Mouse (Mus musculus) embryonic facial prominence, embryonic 12.5 days (tissue): ENCODE results near the gene Isoc2a. TPM values are rescaled to one million over a fixed set of nuclear protein-coding genes. Genes with fewer than 3 reads are reported as not detected.
A peak's percentile ranks its signal among the peaks of the same experiment; 100 is the strongest.

ENCODE experiments used
- ATAC-seq: fragments of 200-750 bp; cut with Nextera tagmentation; 2 replicates; pipeline ENCODE4 v1.8.0; 2017; ENCODE audit not compliant: insufficient number of reproducible peaks, insufficient read depth, low FRiP score, low TSS enrichment
- H3K27ac ChIP-seq: fragments of 300-500 bp; sonication (generic); 2 replicates; pipeline ENCODE4 v1.5.1; 2016; ENCODE audit warnings: mild to moderate bottlenecking
- H3K27me3 ChIP-seq: fragments of 300-500 bp; sonication (generic); 2 replicates; pipeline ENCODE4 v1.6.1; 2016; ENCODE audit warnings: mild to moderate bottlenecking, moderate library complexity
- H3K36me3 ChIP-seq: fragments of 300-500 bp; sonication (generic); 2 replicates; pipeline ENCODE4 v1.6.1; 2016; ENCODE audit warnings: mild to moderate bottlenecking
- H3K4me1 ChIP-seq: fragments of 300-500 bp; sonication (generic); 2 replicates; pipeline ENCODE4 v1.6.1; 2016
- H3K4me2 ChIP-seq: fragments of 300-500 bp; sonication (generic); replicated peaks from 2 replicates; pipeline ENCODE4 v1.6.1; 2016; ENCODE audit warnings: mild to moderate bottlenecking, moderate library complexity
- H3K4me3 ChIP-seq: fragments of 300-500 bp; sonication (generic); 2 replicates; pipeline ENCODE4 v1.5.1; 2016; ENCODE audit warnings: mild to moderate bottlenecking
- H3K9ac ChIP-seq: fragments of 300-500 bp; sonication (generic); 2 replicates; pipeline ENCODE4 v1.6.1; 2016; ENCODE audit warnings: mild to moderate bottlenecking, moderate library complexity
- H3K9me3 ChIP-seq: fragments of 300-500 bp; sonication (generic); 2 replicates; pipeline ENCODE4 v1.6.1; 2016; ENCODE audit warnings: mild to moderate bottlenecking, moderate library complexity
- WGBS: fragments of 180-500 bp; shearing (Covaris S2); methylation state at CpG from one replicate; pipeline ENCODE4 v1.1.7; 2016; 5-methylcytosine and 5-hydroxymethylcytosine counted together
- polyA plus RNA-seq: library from polyadenylated mRNA; unstranded; fragments of >200 nt; fragmentation: Nextera tagmentation; extraction: Ambion mirVana; gene quantifications from 2 replicates; pipeline ENCODE4 v1.2.1, GENCODE M21; 2016

The Isoc2a gene
- polyA plus RNA-seq, 1 experiment from 2014 or later, result 0.93 TPM

DNA sequence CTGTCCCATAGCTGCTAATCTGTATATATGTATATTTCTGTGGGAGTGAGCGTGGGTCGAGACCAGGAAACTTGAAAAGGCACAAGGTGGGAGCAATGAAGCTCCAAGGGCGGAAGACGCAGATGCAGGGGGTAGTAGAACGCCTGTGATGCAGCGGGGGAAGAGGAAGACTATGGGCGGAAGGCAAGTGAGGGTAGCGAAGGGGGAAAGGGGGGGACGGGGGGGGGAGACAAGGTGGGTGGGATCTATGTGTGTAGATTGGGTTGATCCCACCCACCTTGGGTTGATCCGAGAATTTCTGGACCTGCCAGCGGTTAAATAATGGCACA, 23.5 kb downstream of the Isoc2a start:
- Histone ChIP-seq H3K36me3 (no peaks in the 10 kb centered on the region), H3K4me3 (peak overlapping the region; percentile 28; the same call in 1 of the 2 replicates), H3K4me2 (peak overlapping the region; percentile 46), H3K9me3 (0 out of 2 replicates have a peak, but pooled peaks cover 4% of the 10 kb centered on the region), H3K27ac (no peak overlapping the region), H3K27me3 (peaks cover 19% of the 10 kb centered on the region), H3K9ac (no peak overlapping the region), H3K4me1 (no peaks in the 10 kb centered on the region)
- no peak for ATAC-seq
- 16% methylated on average over 11 of the region's 11 CpGs for WGBS

DNA sequence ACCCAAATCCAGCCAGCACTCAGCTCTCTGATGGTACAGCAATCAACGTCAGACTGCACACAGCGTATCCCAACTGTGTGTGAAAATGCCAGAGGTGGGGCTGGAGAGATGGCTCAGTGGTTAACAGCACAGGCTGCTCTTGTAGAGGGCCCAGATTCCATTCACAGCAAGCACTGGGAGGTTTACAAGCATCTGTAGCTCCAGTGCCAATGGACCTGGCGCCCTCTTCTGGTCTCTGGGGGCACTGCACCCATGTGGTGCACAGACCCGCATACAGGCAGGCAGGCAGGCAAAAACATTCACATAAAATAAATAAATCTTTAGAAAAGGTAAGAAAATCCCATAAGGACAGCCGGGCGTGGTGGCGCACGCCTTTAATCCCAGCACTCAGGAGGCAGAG, 24.2 kb downstream of the Isoc2a start:
- Histone ChIP-seq H3K4me1 (no peaks in the 10 kb centered on the region), H3K4me3 (no peak overlapping the region)

GRCm38 (mm10) chr7:4902404-4902803, 25.5 kb downstream of the Isoc2a start:
- no peak overlapping the region for H3K9ac ChIP-seq
- no peaks in the 10 kb centered on the region for H3K4me1 ChIP-seq
- no peak overlapping the region for H3K4me3 ChIP-seq
- 78% methylated on average over 9 of the region's 9 CpGs for WGBS
- H3K9me3 ChIP-seq, result 0 out of 2 replicates have a peak, but pooled peaks cover 4% of the 10 kb centered on the region
- no peak overlapping the region for H3K27ac ChIP-seq
- H3K36me3 ChIP-seq, result no peaks in the 10 kb centered on the region
- no peak for ATAC-seq
- peaks cover 19% of the 10 kb centered on the region for H3K27me3 ChIP-seq
- H3K4me2 ChIP-seq, result no peak overlapping the region

More for the DNA sequence above, 24.2 kb downstream of the Isoc2a start:
- H3K27me3 ChIP-seq, result peaks cover 19% of the 10 kb centered on the region
- H3K4me2 ChIP-seq, result no peak overlapping the region
- no peaks in the 10 kb centered on the region for H3K36me3 ChIP-seq
- WGBS, result 42% methylated on average over 8 of the region's 8 CpGs
- ATAC-seq, result no peak
- H3K9me3 ChIP-seq, result 0 out of 2 replicates have a peak, but pooled peaks cover 4% of the 10 kb centered on the region
- H3K9ac ChIP-seq, result no peak overlapping the region
- no peak overlapping the region for H3K27ac ChIP-seq

GRCm38 (mm10) chr7:4906466-4906950, 29.6 kb downstream of the Isoc2a start, which contains the start of gene Gm36210:
TSS of gene Gm36210 (minus strand) at chr7:4906516.
- no peak within 1 kb of the TSS for H3K27ac ChIP-seq
- H3K9ac ChIP-seq, result no peak within 1 kb of the TSS
- H3K9me3 ChIP-seq, result no peaks in the 10 kb centered on the region
- no peak for ATAC-seq
- H3K36me3 ChIP-seq, result no peaks in the 10 kb centered on the region
- H3K4me2 ChIP-seq, result no peak within 1 kb of the TSS
- no peaks in the 10 kb centered on the region for H3K4me1 ChIP-seq
- H3K27me3 ChIP-seq, result no peaks in the 10 kb centered on the region
- 60% methylated on average over 9 of the region's 10 CpGs for WGBS
- H3K4me3 ChIP-seq, result no peak within 1 kb of the TSS

GRCm38 (mm10) chr7:4911561-4911960, 34.6 kb downstream of the Isoc2a start:
- WGBS, result 32% methylated on average over 9 of the region's 9 CpGs
- no peak for ATAC-seq
- Histone ChIP-seq H3K4me1 (peaks cover 7% of the 10 kb centered on the region), H3K9ac (no peak overlapping the region), H3K4me3 (no peak overlapping the region), H3K27ac (no peak overlapping the region), H3K27me3 (no peaks in the 10 kb centered on the region), H3K36me3 (no peaks in the 10 kb centered on the region), H3K4me2 (no peak overlapping the region), H3K9me3 (no peaks in the 10 kb centered on the region)

DNA sequence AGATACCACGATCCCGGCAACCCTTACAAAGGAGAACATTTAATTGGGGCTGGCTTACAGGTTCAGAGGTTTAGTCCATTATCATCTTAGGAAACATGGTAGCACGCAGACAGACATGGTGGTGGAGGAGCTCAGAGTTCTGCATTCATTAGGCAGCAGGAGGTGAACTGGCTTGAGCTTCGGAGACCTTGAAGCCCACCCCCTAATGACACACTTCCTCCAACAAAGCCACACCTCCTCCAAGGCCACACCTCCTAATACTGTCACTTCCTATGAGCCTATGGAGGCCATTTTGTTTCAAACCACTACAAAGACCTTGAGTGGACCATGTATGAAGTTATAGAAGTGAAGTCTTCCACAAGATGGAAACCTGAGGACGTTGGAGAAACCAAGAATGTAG, 35.3 kb downstream of the Isoc2a start:
- no peaks in the 10 kb centered on the region for H3K9me3 ChIP-seq
- H3K36me3 ChIP-seq, result 0 out of 2 replicates have a peak, but pooled peaks cover 1% of the 10 kb centered on the region
- no peak overlapping the region for H3K9ac ChIP-seq
- ATAC-seq, result no peak
- H3K4me3 ChIP-seq, result no peak overlapping the region
- no peak overlapping the region for H3K27ac ChIP-seq
- 60% methylated on average over 5 of the region's 5 CpGs for WGBS
- peaks cover 14% of the 10 kb centered on the region for H3K4me1 ChIP-seq
- H3K4me2 ChIP-seq, result no peak overlapping the region
- no peaks in the 10 kb centered on the region for H3K27me3 ChIP-seq

- ATAC-seq, result peak; percentile 83
- H3K4me1 ChIP-seq, result peaks cover 16% of the 10 kb centered on the region
- no peaks in the 10 kb centered on the region for H3K9me3 ChIP-seq
- peak within 1 kb of the TSS; percentile 81 for H3K4me2 ChIP-seq
- peaks cover 29% of the 10 kb centered on the region for H3K36me3 ChIP-seq
- peak within 1 kb of the TSS; percentile 83 for H3K9ac ChIP-seq
- WGBS, result under 1% methylated on average over 52 of the region's 56 CpGs
- H3K27me3 ChIP-seq, result no peaks in the 10 kb centered on the region
- peak within 1 kb of the TSS; percentile 65 for H3K4me3 ChIP-seq
- H3K27ac ChIP-seq, result peak within 1 kb of the TSS; percentile 97
Observed at GRCm38 (mm10) chr7:4915007-4915665, 38.2 kb downstream of the Isoc2a start, which contains the start of gene Zfp628. TSS of gene Zfp628 (plus strand) at chr7:4915217.

GRCm38 (mm10) chr7:4915669-4916416, 38.9 kb downstream of the Isoc2a start:
- Histone ChIP-seq H3K27ac (peak overlapping the region; percentile 97), H3K9ac (peak overlapping the region; percentile 83), H3K36me3 (peaks cover 36% of the 10 kb centered on the region), H3K9me3 (no peaks in the 10 kb centered on the region), H3K4me2 (peak overlapping the region; percentile 81), H3K4me3 (peak overlapping the region; percentile 65), H3K4me1 (peaks cover 16% of the 10 kb centered on the region), H3K27me3 (no peaks in the 10 kb centered on the region)
- ATAC-seq, result no peak
- WGBS, result 21% methylated on average over 14 of the region's 14 CpGs

DNA sequence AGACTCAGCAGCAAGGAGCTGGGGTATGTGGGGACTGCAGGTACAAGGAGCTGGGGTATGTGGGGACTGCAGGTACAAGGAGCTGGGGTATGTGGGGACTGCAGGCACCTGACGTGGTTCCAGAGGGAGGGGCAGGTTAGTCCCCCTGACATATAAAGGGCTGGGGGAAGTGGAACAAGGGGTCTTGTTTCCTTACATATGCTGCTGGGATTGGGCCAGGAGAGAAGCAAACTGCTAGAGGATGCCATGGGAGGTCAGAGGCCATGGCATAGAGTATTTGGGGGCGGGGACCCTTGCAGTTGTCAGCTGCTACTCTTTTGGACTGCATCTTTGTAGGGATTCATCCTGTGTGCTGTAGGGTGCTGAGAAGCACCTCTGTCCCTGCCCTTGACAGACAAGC, 40.5 kb downstream of the Isoc2a start:
- H3K4me1 ChIP-seq, result peaks cover 30% of the 10 kb centered on the region
- no peaks in the 10 kb centered on the region for H3K9me3 ChIP-seq
- no peak overlapping the region for H3K4me2 ChIP-seq
- peaks cover 43% of the 10 kb centered on the region for H3K36me3 ChIP-seq
- no peaks in the 10 kb centered on the region for H3K27me3 ChIP-seq
- no peak overlapping the region for H3K9ac ChIP-seq
- no peak overlapping the region for H3K27ac ChIP-seq
- no peak for ATAC-seq
- H3K4me3 ChIP-seq, result no peak overlapping the region
- 88% methylated on average over 2 of the region's 2 CpGs for WGBS

GRCm38 (mm10) chr7:4918681-4919080, 41.7 kb downstream of the Isoc2a start:
- Histone ChIP-seq H3K36me3 (peaks cover 43% of the 10 kb centered on the region), H3K4me1 (peaks cover 42% of the 10 kb centered on the region), H3K9me3 (no peaks in the 10 kb centered on the region), H3K9ac (no peak overlapping the region), H3K27ac (no peak overlapping the region), H3K27me3 (no peaks in the 10 kb centered on the region), H3K4me2 (no peak overlapping the region), H3K4me3 (no peak overlapping the region)
- no peak for ATAC-seq
- WGBS, result 95% methylated on average over 15 of the region's 15 CpGs

GRCm38 (mm10) chr7:4919096-4919495, 42.1 kb downstream of the Isoc2a start:
- WGBS, result 80% methylated on average over 21 of the region's 21 CpGs
- Histone ChIP-seq H3K4me3 (no peak overlapping the region), H3K9ac (no peak overlapping the region), H3K27ac (no peak overlapping the region), H3K36me3 (peaks cover 43% of the 10 kb centered on the region), H3K27me3 (no peaks in the 10 kb centered on the region), H3K9me3 (no peaks in the 10 kb centered on the region), H3K4me1 (peaks cover 47% of the 10 kb centered on the region), H3K4me2 (no peak overlapping the region)
- ATAC-seq, result no peak

DNA sequence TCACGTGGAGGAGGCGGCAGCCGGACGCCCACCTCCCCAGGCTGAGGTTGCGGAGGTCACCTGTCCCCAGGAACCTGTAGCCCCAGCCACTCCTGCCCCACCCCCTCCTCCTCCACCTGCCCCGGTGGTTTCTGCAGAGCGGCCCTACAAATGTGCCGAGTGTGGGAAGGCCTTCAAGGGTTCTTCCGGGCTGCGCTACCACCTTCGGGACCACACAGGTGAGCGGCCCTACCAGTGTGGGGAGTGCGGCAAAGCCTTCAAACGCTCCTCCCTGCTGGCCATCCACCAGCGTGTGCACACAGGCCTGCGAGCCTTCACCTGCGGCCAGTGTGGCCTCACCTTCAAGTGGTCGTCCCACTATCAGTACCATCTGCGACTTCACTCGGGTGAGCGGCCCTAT, 43.0 kb downstream of the Isoc2a start:
- no peak for ATAC-seq
- Histone ChIP-seq H3K27me3 (no peaks in the 10 kb centered on the region), H3K9me3 (no peaks in the 10 kb centered on the region), H3K4me2 (no peak overlapping the region), H3K4me3 (no peak overlapping the region), H3K36me3 (peaks cover 43% of the 10 kb centered on the region), H3K4me1 (peaks cover 55% of the 10 kb centered on the region), H3K9ac (no peak overlapping the region), H3K27ac (no peak overlapping the region)
- 89% methylated on average over 21 of the region's 21 CpGs for WGBS
